Mouse (Mus musculus): ENCODE results near the gene Col25a1.

DNA sequence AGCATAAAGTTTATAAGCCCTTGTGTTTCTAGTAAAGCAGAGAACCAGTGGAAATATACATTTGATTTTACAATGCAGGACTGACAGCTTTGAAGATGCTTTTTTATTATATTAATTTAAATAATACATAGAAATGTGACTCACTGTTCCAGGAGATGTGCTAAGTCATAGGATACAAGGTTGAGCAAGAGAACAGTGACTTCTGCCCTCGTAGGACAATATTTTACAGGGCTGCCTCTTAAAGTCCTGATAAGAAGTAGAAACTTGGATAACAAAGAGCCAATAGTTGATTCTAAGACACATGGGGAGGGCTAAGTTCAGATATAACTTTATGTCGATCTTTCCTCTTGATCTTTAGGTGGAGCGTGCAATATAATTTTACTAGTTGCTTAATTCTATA lies 124.8 kb downstream of the Col25a1 start:
- TF ChIP-seq CTCF (IDR thresholded peaks at IDR 0.05; ENCODE audit: low read depth, low read length) (no peak), POLR2A (IDR thresholded peaks at IDR 0.05; ENCODE audit: borderline replicate concordance, low read depth, low read length) (no peak)
